Mouse (Mus musculus): ENCODE data around the gene Atp6v0b.

GRCm38 (mm10) chr4:117841566-117841965 lies 45.6 kb downstream of the Atp6v0b start:
- TF ChIP-seq CTCF (conservative IDR thresholded peaks at IDR 0.05; ENCODE audit: insufficient read depth, insufficient read length, low read depth, low read length) = no peak
- TF ChIP-seq POLR2A (IDR thresholded peaks at IDR 0.05; ENCODE audit: low read depth, low read length) = no peak

Data from kidney, adult 2 months (tissue).